In the genomic region with DNA sequence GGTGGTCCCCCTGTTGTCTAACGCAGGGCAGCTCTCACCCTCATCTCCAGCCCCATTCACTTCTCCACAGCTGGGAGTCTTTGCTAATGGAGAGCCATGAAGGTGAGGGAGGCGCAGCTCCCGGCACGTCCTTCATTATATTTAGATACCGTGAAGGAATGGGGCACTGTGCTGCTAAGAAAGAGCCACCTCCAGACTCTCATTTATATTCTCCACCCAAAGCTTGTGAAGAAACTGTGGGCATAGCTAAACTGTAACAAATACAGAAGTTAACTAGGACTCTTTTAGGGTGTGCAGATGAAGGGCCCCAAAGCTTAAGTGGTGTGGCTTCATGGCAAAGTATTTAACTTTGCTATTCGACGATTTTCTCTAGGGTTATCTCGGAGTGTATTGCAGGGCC, we compare ENCODE assay signal across 18 mouse cellular contexts.
"Had no signal": no experiment of that assay in that cellular context is flagged by ENCODE, and none has a peak within 500 bp of the region (broad histone marks: within the 10 kb centered on the region; RNA-seq: fewer than 3 reads in every experiment).

No protein-coding gene starts in this region.

- H3K4me2 ChIP-seq: liver, embryonic 15.5 days; lung, embryonic 15.5 days; midbrain, embryonic 12.5 days; midbrain, embryonic 15.5 days; neural tube, embryonic 12.5 days; stomach, embryonic 15.5 days had no signal

- H3K9ac ChIP-seq: liver, embryonic 15.5 days; liver, postnatal 0 days; lung, embryonic 15.5 days; midbrain, embryonic 12.5 days; midbrain, embryonic 15.5 days; neural tube, embryonic 12.5 days; stomach, embryonic 15.5 days had no signal

- H3K27me3 ChIP-seq: liver, embryonic 15.5 days; lung, embryonic 15.5 days; megakaryocyte, embryonic 14.5 days; midbrain, embryonic 12.5 days; midbrain, embryonic 15.5 days; neural tube, embryonic 12.5 days; stomach, embryonic 15.5 days had no signal

- H3K9me3 ChIP-seq: liver, embryonic 15.5 days; lung, embryonic 15.5 days; midbrain, embryonic 12.5 days; midbrain, embryonic 15.5 days; neural tube, embryonic 12.5 days; stomach, embryonic 15.5 days had no signal

- DNase-seq: liver, postnatal 0 days; lung, adult 2 months; lung, postnatal 14 days; lung, postnatal 36 days; right cerebral cortex, postnatal 14 days; thymus, adult 18-20 months; thymus, postnatal 14 days; thymus, postnatal 36 days had no signal

- ATAC-seq: liver, postnatal 0 days; lung, postnatal 0 days; midbrain, embryonic 15.5 days had no signal

- H3K4me3 ChIP-seq: liver, embryonic 15.5 days; lung, embryonic 15.5 days; megakaryocyte, embryonic 14.5 days; midbrain, embryonic 12.5 days; midbrain, embryonic 15.5 days; neural tube, embryonic 12.5 days; stomach, embryonic 15.5 days had no signal

- H3K36me3 ChIP-seq: liver, embryonic 15.5 days; lung, embryonic 15.5 days; midbrain, embryonic 12.5 days; midbrain, embryonic 15.5 days; neural tube, embryonic 12.5 days; stomach, embryonic 15.5 days had no signal

- H3K4me1 ChIP-seq: liver, embryonic 15.5 days; lung, embryonic 15.5 days; megakaryocyte, embryonic 14.5 days; midbrain, embryonic 12.5 days; midbrain, embryonic 15.5 days; neural tube, embryonic 12.5 days; stomach, embryonic 15.5 days had no signal

- H3K27ac ChIP-seq: liver, embryonic 15.5 days; lung, embryonic 15.5 days; macrophage; midbrain, embryonic 12.5 days; midbrain, embryonic 15.5 days; neural tube, embryonic 12.5 days; stomach, embryonic 15.5 days; stomach, postnatal 0 days had no signal
